Mouse (Mus musculus) small intestine, adult 10 weeks (tissue): ENCODE measurements around the gene Ubr4. TPM values are rescaled to one million over a fixed set of nuclear protein-coding genes. Genes with fewer than 3 reads are reported as not detected.

Source experiments
- polyA plus RNA-seq: library from polyadenylated mRNA; stranded (reverse); fragments of 350-450 nt; fragmentation: Illumina TruSeq; extraction: RNeasy Lipid Tissue Mini Kit (QIAGEN cat#74804); gene quantifications from one replicate; pipeline ENCODE4 v1.2.3, GENCODE M21; 2014; ENCODE audit warnings: low replicate concordance

Gene Ubr4
- polyA plus RNA-seq: 1.3 TPM

DNA sequence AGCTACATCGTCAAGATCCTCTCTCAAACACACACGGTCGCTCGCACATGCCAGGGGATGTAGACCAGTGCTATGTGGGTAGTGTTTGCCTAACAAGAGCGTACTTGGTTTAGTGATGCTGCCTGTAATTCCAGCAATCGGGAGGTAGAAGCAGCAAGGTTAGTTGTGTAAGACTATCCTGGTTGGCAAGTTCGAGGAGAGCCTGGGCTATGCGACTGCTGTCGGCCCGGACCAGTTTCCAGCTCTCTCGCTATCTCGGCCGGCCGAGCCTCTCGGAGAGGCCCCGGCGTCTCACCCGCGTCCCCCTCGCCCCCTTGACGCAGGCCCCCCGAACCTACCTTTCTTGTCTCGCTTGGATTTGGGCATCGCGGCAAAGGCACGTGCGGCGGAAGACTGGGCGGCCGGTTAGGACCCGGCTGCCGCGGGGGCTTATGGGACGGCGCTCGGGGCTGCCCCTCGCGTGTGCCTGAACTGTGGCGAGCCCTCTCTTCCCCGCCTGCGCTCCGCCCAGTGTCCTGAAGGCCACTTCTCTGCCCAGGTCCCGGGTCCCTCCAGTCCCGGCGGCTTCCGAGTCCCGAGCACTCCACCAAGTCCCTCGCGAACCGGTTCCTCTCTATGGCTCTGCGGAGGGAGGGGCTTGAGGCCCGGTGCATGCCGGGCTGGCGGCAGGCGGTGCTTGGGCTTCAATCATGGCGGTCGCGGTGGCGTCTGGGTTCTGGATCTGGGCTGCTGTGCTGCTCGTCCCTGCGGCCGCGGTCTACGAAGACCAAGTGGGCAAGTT is at the start of gene Ubr4, which contains the start of the genes Mrto4 and Emc1:
Ubr4 (plus strand) TSS at position 679 of the 781 bp plus-strand sequence.
Mrto4 (minus strand) TSS at position 646 of the 781 bp plus-strand sequence.
Emc1 (plus strand) TSS at position 657 of the 781 bp plus-strand sequence.

DNA sequence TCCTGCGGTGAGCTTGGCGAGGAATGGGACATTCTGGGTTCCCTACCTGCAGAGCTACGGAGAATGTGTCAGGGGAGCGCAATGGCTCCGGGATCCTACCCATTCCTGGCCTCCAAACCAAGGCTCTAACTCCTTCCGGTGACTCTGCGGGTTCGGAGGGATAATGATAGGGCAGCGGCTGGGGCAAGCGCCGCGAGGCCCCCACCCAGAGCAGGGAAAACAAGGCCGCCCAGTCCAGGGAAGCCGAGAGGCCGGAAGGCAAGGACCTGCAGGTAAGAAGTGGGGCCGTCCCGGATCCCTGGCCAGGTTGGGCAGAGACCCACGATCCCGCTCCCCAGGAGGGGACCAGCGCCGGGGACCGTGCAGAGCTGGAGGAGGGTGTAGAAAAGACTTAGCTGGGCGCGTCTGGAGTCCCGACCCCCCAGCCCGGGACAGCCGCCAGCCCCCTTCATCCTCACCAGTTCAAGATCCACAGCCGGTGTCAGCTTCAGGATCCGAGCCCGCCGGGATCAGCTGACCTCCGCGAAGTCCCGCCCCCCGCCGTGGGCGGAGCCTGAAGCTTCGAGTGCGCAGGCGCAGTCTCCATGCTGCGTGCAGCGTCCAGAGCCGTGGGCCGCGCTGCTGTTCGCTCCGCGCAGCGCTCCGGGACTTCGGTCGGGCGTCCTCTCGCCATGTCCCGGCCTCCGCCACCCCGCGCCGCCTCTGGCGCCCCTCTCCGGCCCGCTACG is 42.1 kb upstream of the Ubr4 start, which contains the start of the genes Pqlc2 and Akr7a5:
Pqlc2 (minus strand) TSS at position 538 of the 728 bp plus-strand sequence.
Akr7a5 (plus strand) TSS at position 574 of the 728 bp plus-strand sequence.

GRCm38 (mm10) chr4:139530248-139530647 is 177.8 kb downstream of the Ubr4 start, which contains the start of gene Iffo2:
Iffo2 (plus strand) TSS chr4:139530548.

Other genes with a start within 250 kb of the Ubr4 start
- 235 TPM for gene Minos1, start 221.5 kb upstream of the Ubr4 start, polyA plus RNA-seq
- 39.4 TPM for gene Capzb, start 159.7 kb upstream of the Ubr4 start, polyA plus RNA-seq
- 2.8 TPM for gene Pqlc2, start 41.9 kb upstream of the Ubr4 start, polyA plus RNA-seq
- gene Akr7a5, start 41.9 kb upstream of the Ubr4 start, polyA plus RNA-seq: 2.7 TPM
- gene Mrto4, start within 50 bp of the Ubr4 start, polyA plus RNA-seq: 4.0 TPM
- 3.1 TPM for gene Emc1, start within 50 bp of the Ubr4 start, polyA plus RNA-seq
- gene Iffo2, start 177.9 kb downstream of the Ubr4 start, polyA plus RNA-seq: 1.0 TPM